Mouse (Mus musculus): ENCODE measurements around the gene Asrgl1. TPM values are rescaled to one million over a fixed set of nuclear protein-coding genes. Genes with fewer than 3 reads are reported as not detected.
"Not testable (repeated sequence)": the region's sequence is repeated elsewhere in the genome, so short reads cannot be mapped to it uniquely, and the experiment has no call there.

Asrgl1 gene
- polyA plus RNA-seq, 1 experiment: 5.0 TPM

GRCm38 (mm10) chr19:9090709-9091108, 44.7 kb downstream of the Asrgl1 start:
- Histone ChIP-seq H3K36me3 (ENCODE audit: control insufficient read depth, insufficient read depth) (no peaks in the 10 kb centered on the region), H3K79me2 (ENCODE audit: control insufficient read depth, insufficient read depth) (no peaks in the 10 kb centered on the region), H3K27me3 (ENCODE audit: control insufficient read depth, insufficient read depth, insufficient read length) (no peaks in the 10 kb centered on the region), H3ac (ENCODE audit: control insufficient read depth, insufficient read length) (no peak overlapping the region), H3K4me3 (no peak overlapping the region), H3K4me2 (ENCODE audit: low read depth) (no peak overlapping the region)
- TF ChIP-seq POLR2AphosphoS2 (IDR thresholded peaks at IDR 0.05; ENCODE audit: insufficient read length, low read depth) (no peak), E2F4 (IDR thresholded peaks at IDR 0.05; ENCODE audit: insufficient read depth) (no peak), TCF3 (IDR thresholded peaks at IDR 0.05; ENCODE audit: insufficient read length, low read depth) (no peak), MAX (IDR thresholded peaks at IDR 0.05; ENCODE audit: low read depth) (no peak), REST (IDR thresholded peaks at IDR 0.05; ENCODE audit: insufficient read depth, insufficient read length) (no peak), SRF (IDR thresholded peaks at IDR 0.05; ENCODE audit: control insufficient read depth, insufficient read length, low read depth) (no peak), MYOG (IDR thresholded peaks at IDR 0.05; ENCODE audit: control insufficient read depth in 1 of 3, insufficient read depth in 1 of 3, insufficient read length in 2 of 3, low read depth in 2 of 3) (no peak), MYOD1 (IDR thresholded peaks at IDR 0.05; ENCODE audit: control insufficient read depth in 1 of 3, insufficient read length in 2 of 3, low read depth in 2 of 3) (no peak), USF1 (IDR thresholded peaks at IDR 0.05; ENCODE audit: low read depth) (no peak), TCF12 (IDR thresholded peaks at IDR 0.05; ENCODE audit: insufficient read depth, poor library complexity, severe bottlenecking) (no peak), CEBPB (IDR thresholded peaks at IDR 0.05; ENCODE audit: insufficient read depth, poor library complexity, severe bottlenecking) (no peak), POLR2A (IDR thresholded peaks at IDR 0.05; ENCODE audit: insufficient read length, low read depth) (no peak)

- H3K4me2 ChIP-seq (ENCODE audit: low read depth): no peak overlapping the region
- no peak for TF ChIP-seq E2F4 (IDR thresholded peaks at IDR 0.05; ENCODE audit: insufficient read depth)
- no peak overlapping the region for H3K4me3 ChIP-seq
- no peaks in the 10 kb centered on the region for H3K27me3 ChIP-seq (ENCODE audit: control insufficient read depth, insufficient read depth, insufficient read length)
- no peaks in the 10 kb centered on the region for H3K79me2 ChIP-seq (ENCODE audit: control insufficient read depth, insufficient read depth)
- no peak overlapping the region for H3ac ChIP-seq (ENCODE audit: control insufficient read depth, insufficient read length)
- H3K36me3 ChIP-seq (ENCODE audit: control insufficient read depth, insufficient read depth): no peaks in the 10 kb centered on the region
Measured at GRCm38 (mm10) chr19:9090191-9090590, 45.2 kb downstream of the Asrgl1 start.

- Histone ChIP-seq H3K79me2 (ENCODE audit: control insufficient read depth, insufficient read depth) (no peaks in the 10 kb centered on the region), H3K36me3 (ENCODE audit: control insufficient read depth, insufficient read depth) (no peaks in the 10 kb centered on the region), H3K4me2 (ENCODE audit: low read depth) (no peak within 1 kb of the TSS), H3K27me3 (ENCODE audit: control insufficient read depth, insufficient read depth, insufficient read length) (no peaks in the 10 kb centered on the region), H3K4me3 (no peak within 1 kb of the TSS), H3ac (ENCODE audit: control insufficient read depth, insufficient read length) (no peak within 1 kb of the TSS)
- TF ChIP-seq REST (IDR thresholded peaks at IDR 0.05; ENCODE audit: insufficient read depth, insufficient read length) (no peak), SRF (IDR thresholded peaks at IDR 0.05; ENCODE audit: control insufficient read depth, insufficient read length, low read depth) (no peak), TCF3 (IDR thresholded peaks at IDR 0.05; ENCODE audit: insufficient read length, low read depth) (no peak), MAX (IDR thresholded peaks at IDR 0.05; ENCODE audit: low read depth) (no peak), MYOD1 (IDR thresholded peaks at IDR 0.05; ENCODE audit: control insufficient read depth in 1 of 3, insufficient read length in 2 of 3, low read depth in 2 of 3) (no peak), E2F4 (IDR thresholded peaks at IDR 0.05; ENCODE audit: insufficient read depth) (no peak)
Measured at GRCm38 (mm10) chr19:9087821-9088220, 47.6 kb downstream of the Asrgl1 start, which contains the start of gene Scgb1a1. Scgb1a1 (minus strand) TSS chr19:9087958.

GRCm38 (mm10) chr19:9083892-9084291, 51.5 kb downstream of the Asrgl1 start:
- H3ac ChIP-seq (ENCODE audit: control insufficient read depth, insufficient read length); H3K36me3 ChIP-seq (ENCODE audit: control insufficient read depth, insufficient read depth); H3K4me2 ChIP-seq (ENCODE audit: low read depth); H3K4me3 ChIP-seq; H3K27me3 ChIP-seq (ENCODE audit: control insufficient read depth, insufficient read depth, insufficient read length); H3K79me2 ChIP-seq (ENCODE audit: control insufficient read depth, insufficient read depth): not testable (repeated sequence)

- no peaks in the 10 kb centered on the region for H3K79me2 ChIP-seq (ENCODE audit: control insufficient read depth, insufficient read depth)
- peak overlapping the region; percentile 71 for H3K4me2 ChIP-seq (ENCODE audit: low read depth)
- H3K36me3 ChIP-seq (ENCODE audit: control insufficient read depth, insufficient read depth): no peaks in the 10 kb centered on the region
- TF ChIP-seq POLR2A (IDR thresholded peaks at IDR 0.05; ENCODE audit: insufficient read length, low read depth) (no peak), CEBPB (IDR thresholded peaks at IDR 0.05; ENCODE audit: insufficient read depth, poor library complexity, severe bottlenecking) (0 out of 2 replicates have a peak, but pooled peaks have one; percentile 14)
- H3K27me3 ChIP-seq (ENCODE audit: control insufficient read depth, insufficient read depth, insufficient read length): no peaks in the 10 kb centered on the region
- no peak overlapping the region for H3K4me3 ChIP-seq
- H3ac ChIP-seq (ENCODE audit: control insufficient read depth, insufficient read length): no peak overlapping the region
Measured at GRCm38 (mm10) chr19:9083010-9083355, 52.5 kb downstream of the Asrgl1 start.

GRCm38 (mm10) chr19:9082191-9083009, 53.0 kb downstream of the Asrgl1 start:
- H3K4me3 ChIP-seq: no peak overlapping the region
- peak; percentile 69 for TF ChIP-seq POLR2AphosphoS2 (IDR thresholded peaks at IDR 0.05; ENCODE audit: insufficient read length, low read depth)
- TF ChIP-seq REST (IDR thresholded peaks at IDR 0.05; ENCODE audit: insufficient read depth, insufficient read length): no peak
- peak; percentile 46 for TF ChIP-seq POLR2A (IDR thresholded peaks at IDR 0.05; ENCODE audit: insufficient read length, low read depth)
- TF ChIP-seq MYOG (IDR thresholded peaks at IDR 0.05; ENCODE audit: control insufficient read depth in 1 of 3, insufficient read depth in 1 of 3, insufficient read length in 2 of 3, low read depth in 2 of 3): peak in 1 of 3 experiments; percentile 39
- H3K79me2 ChIP-seq (ENCODE audit: control insufficient read depth, insufficient read depth): no peaks in the 10 kb centered on the region

More at GRCm38 (mm10) chr19:9082191-9083009, 53.0 kb downstream of the Asrgl1 start:
- no peaks in the 10 kb centered on the region for H3K27me3 ChIP-seq (ENCODE audit: control insufficient read depth, insufficient read depth, insufficient read length)
- peak overlapping the region; percentile 71 for H3K4me2 ChIP-seq (ENCODE audit: low read depth)
- no peak overlapping the region for H3ac ChIP-seq (ENCODE audit: control insufficient read depth, insufficient read length)
- H3K36me3 ChIP-seq (ENCODE audit: control insufficient read depth, insufficient read depth): no peaks in the 10 kb centered on the region
